Mouse (Mus musculus) heart, postnatal 0 days (tissue): ENCODE results near the gene Amph.

Experiments used
- CTCF ChIP-seq: IDR thresholded peaks from 2 replicates; pipeline ENCODE4 v1.5.1; 2016; ENCODE audit warnings: antibody characterized with exemption, control low read depth, low read depth
- EP300 ChIP-seq: IDR thresholded peaks from 2 replicates; pipeline ENCODE4 v1.6.1; 2016; ENCODE audit warnings: antibody characterized with exemption, low read depth

GRCm38 (mm10) chr13:19054504-19054903, 106.5 kb downstream of the Amph start:
- TF ChIP-seq CTCF (no peak), EP300 (no peak)
